Mouse (Mus musculus): Measurements from ENCODE around the gene Hck.

DNA sequence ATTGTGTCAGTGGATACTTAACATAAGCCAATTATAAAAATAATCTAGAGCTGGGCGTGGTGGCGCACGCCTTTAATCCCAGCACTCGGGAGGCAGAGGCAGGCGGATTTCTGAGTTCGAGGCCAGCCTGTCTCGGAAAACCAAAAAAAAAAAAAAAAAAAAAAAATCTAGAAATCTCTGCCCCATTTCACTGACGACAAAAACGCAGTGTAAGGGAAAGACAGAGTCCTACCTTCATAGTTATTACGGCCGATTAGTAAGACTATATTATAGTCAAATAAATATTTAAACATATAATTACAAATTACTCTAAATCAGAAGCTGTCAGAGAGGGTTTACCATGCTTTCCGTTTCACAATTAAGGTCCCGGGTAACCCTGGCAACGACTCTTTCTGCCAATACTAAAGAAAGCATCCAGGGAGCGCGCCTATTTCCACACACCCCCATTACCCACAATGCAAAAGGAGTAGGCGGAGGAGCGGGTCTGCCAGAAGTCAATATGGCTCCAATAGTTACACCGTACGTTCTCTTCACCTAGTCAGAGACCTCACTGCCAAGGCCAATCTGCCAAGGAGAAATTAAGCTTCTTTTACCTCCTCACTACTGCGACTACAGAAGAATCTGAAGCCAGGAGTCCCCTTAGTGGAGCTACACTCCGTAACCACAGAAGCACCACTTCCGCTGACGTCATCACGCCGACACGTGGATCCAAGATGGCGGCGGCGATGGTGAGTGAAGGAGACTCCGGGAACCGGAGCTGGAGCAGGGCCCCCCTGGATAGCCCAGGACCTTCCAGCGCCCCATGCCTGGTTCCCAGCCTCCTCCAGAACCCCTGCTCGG, 52.8 kb downstream of the Hck start, which contains the start of gene Tm9sf4:
- no peak for TF ChIP-seq CTCF (IDR thresholded peaks at IDR 0.05)
- TF ChIP-seq POLR2A (IDR thresholded peaks at IDR 0.05; ENCODE audit: insufficient read depth, low read depth, low read length): peak; percentile 85
- peak; percentile 58; the same call in 1 of the 2 replicates for TF ChIP-seq EP300 (IDR thresholded peaks at IDR 0.05; ENCODE audit: insufficient read depth, low read depth, low read length)

All from heart, adult 2 months (tissue).